Mouse (Mus musculus) adrenal gland, postnatal 4 days (tissue): ENCODE results near the gene 6330409D20Rik. TPM values are rescaled to one million over a fixed set of nuclear protein-coding genes. Genes with fewer than 3 reads are reported as not detected.

Source experiments
- DNase-seq, 2 experiments: peaks; one replicate each; pipeline ENCODE4 v3.0.0; 2021 to 2022; ENCODE audit warnings: low spot score in 2 of 2, mixed read lengths in 2 of 2
- long read RNA-seq, 2 experiments: library from polyadenylated mRNA; stranded (forward); transcript quantifications; one replicate each; pipeline ENCODE4 v2.0.0; 2021
- total RNA-seq, 2 experiments: library from RNA; stranded (reverse); gene quantifications; 2 replicates each; pipeline ENCODE4 v1.2.3; 2021

Gene 6330409D20Rik
- under 1 TPM in 1 of 2 experiments, not detected in 1; 0.28 TPM for total RNA-seq
- long read RNA-seq, experiment 1 = 0 reads
- long read RNA-seq, experiment 2, partial matches to known transcripts = 0 of 1 reads
- long read RNA-seq, experiment 2, other reads (novel, unspliced or antisense) = 1 of 1 reads

DNA sequence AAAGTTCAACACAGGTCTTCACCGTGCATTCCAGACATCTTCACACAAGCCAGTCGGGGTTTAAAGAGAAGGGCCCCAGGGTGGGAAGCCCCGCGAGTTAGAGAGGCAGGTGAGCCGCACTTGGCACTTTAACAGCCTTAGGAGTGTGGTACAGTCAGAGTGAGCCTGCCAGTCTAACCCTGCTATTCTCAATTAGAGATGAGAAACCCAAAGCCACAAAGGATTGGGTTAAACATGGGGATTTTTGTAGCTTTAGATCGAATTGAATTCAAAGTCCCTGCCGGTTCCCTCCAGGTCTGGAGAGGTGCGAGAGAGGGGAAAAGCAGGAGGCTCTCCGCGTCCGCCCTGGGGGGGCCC is at the start of gene 6330409D20Rik:
6330409D20Rik (minus strand) TSS at position 101 of the 357 bp plus-strand sequence.
- no peak for DNase-seq

DNA sequence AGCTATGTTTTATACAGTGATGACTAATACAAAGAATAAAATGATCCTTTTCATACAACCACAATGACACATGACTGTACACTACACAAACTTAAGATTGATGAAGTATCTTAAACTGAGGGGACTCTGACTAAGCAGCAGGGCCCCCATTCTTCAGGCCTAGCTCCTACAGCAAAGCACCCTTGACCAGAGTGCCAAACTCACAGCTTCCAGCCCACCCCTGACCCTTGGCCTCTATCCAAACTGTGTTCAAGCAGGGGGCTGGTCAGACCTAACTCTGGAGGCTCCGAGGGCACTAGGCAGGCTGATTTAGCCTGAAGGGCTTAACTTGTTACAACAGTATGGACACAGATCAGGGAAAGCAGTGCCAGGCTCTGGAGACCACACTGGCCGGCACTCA is 47.8 kb upstream of the 6330409D20Rik start:
- DNase-seq = no peak

DNA sequence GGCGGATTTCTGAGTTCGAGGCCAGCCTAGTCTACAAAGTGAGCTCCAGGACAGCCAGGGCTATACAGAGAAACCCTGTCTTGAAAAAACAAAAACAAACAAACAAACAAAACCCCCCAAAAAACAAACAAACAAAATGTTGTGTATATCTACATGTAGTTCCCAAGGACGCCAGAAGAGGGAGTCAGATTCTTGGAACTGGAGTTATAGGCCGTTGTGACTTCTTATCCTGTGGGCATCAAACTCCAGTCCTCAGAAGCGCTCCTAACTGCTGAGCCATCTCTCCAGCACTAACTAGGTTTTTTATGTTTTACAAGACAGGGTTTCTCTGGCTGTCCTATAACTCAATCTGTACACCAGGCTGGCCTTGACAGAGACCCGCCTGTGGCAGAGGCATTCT is 46.4 kb upstream of the 6330409D20Rik start:
- no peak for DNase-seq

DNA sequence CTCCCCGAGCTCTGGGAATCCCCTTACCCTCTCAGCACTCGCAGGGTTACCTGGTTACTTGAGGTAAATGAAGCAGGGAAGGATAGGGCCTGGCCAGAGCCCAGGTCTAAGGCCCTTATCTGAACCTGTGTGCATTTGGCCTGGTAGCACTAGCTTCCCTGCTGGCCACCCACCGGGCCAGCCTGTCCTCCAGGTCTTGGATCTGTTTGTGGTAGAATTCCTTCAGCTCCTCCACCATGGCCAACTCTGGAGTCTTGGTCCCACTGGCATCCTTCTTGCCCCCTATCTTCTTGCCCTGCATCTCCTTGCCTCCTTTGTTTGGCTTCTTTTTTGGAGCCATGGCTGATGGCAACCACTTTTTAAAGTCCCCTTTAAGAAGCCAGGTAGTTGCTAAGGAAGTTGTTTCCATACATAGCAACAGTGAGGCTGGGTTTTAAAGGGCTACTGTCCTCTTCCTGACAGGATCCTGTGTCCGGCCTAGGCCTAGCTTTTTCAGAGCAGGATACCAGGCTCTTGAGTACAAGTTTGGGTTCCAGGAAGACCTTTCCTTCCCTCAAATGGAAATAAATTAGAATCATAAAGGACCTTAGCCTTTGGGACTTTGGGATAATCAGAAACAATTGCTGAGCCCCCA is 43.3 kb upstream of the 6330409D20Rik start, which contains the start of gene Cfap157:
Cfap157 (minus strand) TSS at position 381 of the 634 bp plus-strand sequence.
- DNase-seq = no peak

DNA sequence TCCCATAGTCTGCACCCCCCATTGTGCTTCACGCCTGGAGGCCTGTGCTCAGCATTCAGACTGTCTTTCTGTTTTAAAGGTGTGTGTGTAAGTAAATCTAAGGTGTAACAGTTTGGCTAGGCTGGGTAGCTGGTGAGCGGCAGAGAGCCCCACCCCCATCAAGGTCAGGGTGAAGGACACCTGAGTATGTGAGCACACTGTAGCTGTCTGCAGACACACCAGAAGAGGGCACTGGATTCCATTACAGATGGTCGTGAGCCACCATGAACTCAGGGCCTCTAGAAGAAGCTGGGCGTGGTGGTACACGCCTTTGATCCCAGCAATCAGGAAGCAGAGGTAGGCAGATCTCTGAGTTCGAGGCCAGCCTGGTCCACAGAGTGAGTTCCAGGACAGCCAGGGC is 40.9 kb upstream of the 6330409D20Rik start:
- no peak for DNase-seq

DNA sequence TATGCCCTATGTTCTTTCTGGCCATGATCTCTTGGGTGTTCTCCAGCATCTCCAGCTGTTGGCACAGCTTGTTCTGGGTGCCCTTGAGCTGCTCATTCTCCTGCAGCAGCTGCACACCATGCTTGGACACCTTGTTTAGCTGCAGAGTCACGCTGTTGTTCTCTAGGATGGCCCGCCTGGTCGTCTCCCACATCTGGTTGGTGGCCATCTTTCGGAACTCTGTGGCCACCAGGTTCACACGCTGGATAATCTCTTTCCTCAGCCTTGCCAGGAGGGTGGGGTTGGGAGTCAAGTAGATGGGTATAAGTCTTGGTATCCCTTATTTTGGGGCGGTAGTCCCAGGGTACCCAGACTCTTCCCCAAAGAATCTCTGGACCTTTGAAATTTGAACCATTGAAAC is 38.9 kb upstream of the 6330409D20Rik start:
- DNase-seq = no peak

DNA sequence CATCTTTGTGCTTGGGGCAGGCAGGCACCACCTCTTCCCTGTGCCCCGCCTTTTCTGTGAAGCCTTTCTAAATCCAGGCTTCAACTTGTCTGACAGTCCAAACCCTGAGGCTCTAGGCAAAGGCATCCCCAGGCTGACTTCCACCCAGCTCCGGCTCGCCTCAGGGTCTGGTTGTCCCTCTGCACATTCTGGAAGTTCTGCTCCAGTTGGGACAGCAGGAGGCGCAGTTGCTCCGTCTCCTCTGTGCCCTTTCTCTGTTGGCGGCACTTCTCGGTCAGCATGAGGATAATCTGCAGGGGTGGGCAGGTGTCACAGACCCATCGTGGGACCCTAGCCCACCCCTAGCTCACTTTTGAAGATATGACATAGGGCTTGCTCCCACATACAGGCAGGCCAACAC is 38.3 kb upstream of the 6330409D20Rik start:
- DNase-seq = peak; percentile 24 to 49

DNA sequence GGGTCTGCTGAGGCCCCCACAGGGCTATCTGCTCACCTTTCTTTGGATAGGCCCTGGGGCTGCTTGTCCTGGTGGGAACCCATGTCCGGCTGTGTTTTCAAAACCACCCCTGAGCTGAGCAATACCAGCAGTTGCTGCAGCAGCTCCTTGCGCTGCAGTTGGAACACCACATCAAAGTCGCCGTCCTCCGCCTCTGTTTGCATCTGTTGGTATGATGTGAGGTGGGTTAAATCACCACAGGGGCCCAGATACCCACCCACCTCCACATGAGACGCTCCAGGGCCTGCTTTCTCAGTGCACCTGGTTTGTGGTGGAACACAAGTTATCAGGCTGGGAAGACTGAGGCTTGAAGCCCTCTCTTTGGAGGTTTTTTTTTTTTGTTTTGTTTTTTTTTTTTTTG is 37.3 kb upstream of the 6330409D20Rik start:
- no peak for DNase-seq

DNA sequence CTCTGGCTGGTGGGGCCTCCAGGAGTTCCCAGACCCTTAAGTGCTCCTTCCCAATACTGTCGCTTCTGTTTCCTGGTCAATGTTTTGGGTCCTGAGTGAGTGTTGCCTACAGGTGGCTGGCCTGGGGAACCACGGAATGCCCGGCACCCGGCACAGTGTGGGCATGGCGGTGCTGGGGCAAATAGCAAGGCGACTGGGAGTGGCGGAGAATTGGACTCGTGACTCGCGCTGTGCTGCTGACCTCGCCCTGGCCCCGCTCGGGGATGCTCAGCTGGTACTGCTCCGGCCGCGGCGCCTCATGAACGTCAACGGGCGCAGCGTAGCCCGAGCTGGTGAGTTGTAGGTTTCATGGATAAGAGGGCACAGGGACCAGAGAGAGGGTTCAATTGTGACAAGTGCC is 35.4 kb upstream of the 6330409D20Rik start:
- no peak for DNase-seq

DNA sequence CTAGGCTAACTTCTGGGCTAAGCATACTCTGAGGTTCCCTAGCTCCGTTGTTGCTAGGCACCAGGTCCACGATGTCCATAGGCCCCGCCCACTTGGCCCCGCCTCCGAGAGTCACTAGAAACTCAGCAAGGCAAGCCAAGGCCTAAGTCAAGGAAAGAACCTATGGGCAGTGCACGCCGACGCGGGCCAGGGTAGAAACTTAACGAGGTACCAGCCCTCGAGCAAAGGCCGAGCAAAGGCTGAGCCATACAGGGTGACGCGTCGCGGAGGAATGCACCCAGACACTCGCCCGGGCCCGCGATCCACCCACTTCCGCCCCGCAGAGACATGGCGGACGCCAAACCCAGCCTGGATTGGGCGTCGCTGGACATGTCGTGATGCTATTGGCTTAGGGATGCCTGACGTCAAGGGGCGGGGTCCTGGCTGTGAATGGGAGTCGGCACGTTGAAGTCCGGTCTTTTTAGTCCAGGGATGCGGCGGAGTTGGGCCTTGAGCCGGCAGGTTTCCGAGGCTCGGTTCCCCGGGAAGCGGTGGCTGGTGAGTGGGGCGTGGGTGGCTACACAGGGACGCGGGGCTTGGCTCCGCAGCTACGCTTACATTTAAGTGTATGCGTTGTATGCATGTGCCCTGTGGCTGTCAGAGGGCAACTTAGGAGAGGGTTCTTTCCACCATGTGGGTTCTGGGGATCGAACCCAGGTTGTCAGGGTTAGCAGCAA is 34.7 kb upstream of the 6330409D20Rik start, which contains the start of the genes Ttc16 and Ptrh1:
Ttc16 (minus strand) TSS at position 275 of the 716 bp plus-strand sequence.
Ptrh1 (plus strand) TSS at position 428 of the 716 bp plus-strand sequence.
- DNase-seq = peak; percentile 95 to 97

DNA sequence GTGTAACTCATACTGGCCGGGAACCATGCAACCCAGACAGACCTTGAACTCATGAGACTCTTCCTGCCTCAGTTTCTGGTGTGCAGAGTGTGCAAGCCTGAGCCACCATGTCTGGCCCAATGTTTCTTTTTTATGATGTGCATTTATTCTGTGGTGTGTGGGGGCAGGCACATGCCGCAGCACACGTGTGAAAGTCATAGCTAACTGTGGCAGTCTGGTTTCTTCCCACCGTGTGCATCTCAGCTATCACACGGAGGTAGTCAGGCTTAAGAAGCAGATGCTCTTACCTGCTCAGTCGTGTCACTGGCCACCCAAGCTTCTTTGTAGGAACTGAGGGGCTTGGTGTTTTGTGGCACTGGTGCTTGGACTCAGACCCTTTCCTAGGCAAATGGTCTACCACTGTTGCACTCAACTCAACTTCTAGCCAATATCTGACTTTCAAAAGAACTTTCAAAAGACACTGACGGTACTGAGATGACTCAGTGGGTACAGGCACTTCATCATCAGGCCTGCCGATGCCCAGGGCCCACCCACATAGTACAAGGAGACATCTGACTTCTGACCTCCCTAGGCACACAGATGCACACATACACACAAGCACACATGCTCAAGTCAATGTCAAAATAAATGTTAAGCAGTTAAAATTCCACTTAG is 31.9 kb upstream of the 6330409D20Rik start:
- DNase-seq = no peak

DNA sequence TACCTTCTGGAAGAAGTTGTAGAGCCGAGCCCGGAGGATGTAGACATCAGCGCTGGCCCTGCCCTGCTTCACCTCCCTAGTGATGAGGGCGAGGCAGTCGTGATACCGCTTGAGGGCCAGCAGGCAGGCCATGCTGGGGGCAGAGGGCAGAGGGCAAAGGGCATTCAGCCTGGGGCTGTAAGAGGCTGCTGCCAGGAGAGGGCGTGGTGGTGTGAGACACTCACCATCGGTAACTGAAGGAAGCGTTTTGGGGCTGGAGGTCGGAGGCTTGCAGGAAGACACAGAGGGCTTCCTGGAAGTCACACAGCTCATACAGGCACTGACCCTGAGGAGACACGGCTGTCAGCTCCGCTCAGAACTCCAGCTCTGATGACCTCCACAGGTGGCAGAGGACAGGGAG is 31.1 kb upstream of the 6330409D20Rik start:
- DNase-seq = no peak

DNA sequence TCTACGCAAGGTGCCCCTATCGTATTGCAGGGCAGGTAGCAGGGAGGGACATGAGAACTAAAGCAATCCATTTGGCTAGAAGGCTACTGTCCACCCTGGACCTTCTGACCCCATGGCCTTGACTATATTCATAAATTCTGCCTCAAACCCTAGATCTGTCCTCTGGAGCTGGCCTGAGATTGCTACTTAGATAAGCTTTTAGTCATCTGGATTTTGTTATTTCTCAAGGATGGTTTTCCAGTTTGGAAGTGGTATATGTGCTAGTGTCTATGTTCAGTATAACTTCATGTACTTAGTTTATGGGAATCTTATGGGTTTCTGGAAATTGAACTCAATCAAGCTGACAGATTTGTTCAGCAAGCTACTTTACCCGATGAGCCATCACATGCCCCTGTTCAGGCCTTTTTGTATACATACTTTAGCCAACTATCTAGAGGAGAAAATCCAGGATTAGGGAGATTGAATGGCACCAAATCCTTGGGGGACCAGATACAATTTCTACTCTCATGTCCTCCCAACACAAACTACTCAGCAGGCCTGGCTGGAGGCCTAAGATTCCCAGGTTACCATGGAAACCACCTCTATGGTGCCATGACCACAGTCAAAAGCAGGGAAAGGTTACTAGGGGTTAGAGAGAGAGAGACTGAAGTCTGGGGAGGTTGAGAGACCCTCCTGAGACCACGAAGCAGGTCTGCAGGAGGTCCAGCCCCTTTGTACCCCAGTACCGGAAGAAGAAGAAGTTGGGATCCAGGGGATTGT is 28.7 kb upstream of the 6330409D20Rik start:
- no peak for DNase-seq

DNA sequence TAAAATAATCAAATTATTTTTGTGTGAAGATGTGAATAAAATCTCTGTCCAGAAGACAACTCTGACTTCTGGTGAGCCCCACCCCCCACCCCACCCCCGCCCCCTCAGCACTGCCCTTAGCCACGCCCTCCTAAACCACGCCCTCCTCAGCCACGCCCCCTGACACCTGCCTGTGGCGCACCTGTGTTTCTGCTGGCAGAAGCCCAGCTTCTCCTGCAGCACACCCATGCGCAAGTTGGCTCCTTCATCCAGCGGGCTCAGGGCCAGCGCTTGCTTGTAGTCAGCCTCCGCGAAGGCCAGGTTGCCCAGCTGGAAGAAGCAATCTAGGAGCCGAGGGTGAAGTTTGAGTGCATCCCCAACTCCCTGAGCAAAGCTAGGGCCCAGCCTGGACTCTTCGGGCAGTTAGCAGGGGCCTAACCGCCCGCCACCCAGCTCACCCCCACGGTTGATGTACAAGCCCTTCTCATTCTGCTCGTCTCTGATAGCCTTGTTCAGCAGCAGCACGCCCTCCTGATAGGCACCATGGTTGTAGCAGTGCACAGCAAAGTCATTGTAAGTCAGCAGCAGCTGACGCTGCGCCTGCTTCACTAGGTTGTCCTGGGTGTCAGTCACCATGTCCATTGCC is 28.0 kb upstream of the 6330409D20Rik start:
- no peak for DNase-seq

DNA sequence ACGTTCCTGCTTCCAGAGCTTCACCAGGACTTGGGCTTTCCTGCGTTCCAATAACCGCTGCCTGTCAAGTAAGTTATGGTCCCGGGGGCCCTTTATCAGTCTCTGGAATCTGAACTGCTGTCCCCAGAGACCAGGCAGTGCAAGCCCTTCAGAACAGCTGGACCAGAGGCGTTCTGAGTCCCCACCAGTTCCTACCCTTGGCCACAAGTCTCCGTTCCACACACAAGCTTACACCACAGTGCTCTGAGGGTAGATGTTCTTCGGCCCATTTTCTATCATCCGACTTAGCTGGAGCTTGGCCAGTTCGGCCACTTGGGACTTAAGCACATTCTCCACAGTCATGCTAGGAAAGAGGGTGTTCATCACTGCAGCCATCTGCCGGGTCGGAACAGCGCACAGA is 26.4 kb upstream of the 6330409D20Rik start:
- no peak for DNase-seq

DNA sequence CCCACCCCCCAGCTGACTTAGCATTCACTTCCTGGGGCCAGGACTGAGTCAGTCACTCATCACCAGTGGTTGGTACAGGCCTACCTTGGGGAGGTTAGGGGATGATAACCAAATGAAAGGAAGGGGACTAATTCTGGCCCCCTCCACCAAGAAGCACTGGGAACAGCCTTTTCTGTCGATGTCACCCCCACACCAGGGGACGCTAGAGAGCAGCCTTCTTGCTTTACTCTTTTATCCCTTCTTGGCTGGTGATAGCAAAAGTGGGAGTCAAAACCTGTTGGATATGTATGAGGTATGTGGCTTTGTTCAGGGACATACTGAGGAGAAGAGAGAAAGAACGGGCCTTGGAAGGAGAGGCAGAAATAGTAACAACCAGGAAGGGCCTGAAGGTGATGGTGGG is 22.5 kb upstream of the 6330409D20Rik start:
- DNase-seq = no peak

DNA sequence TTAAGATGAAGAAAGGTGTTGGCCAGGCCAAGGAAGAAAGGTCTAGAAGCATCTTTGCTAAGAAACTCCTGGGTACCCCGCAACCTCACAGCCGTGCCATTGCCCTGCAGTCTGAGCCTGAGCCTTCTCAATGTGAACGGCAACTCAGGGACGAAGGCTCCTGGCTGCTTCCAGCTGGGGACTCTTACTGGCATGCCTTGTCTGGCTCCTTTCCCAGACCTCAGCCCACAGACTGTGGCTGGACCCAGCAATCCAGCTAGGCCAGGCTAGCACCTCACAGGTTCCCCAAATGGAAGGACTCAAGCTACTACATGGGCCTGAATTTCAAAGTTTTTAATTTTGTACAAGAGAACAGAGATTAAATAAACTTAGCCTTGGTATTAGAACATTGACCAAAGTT is 21.0 kb upstream of the 6330409D20Rik start:
- DNase-seq = no peak

DNA sequence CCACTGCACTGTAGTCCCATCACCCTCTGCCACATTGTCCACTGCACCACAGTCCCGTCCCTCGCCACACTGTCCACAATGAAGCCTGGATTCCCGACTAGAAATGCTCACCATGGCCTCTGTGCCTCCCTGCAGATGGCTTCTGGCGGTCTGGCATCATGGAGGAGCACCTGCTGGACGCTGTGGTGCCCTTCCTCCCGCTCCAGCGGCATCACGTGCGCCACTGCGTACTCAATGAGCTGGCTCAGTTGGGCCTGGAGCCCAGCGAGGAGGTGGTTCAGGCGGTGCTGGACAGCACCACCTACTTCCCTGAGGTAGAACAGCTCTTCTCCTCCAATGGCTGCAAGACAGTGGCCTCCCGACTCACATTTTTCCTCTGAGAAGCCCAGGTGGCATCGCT is 20.5 kb upstream of the 6330409D20Rik start:
- DNase-seq = no peak

DNA sequence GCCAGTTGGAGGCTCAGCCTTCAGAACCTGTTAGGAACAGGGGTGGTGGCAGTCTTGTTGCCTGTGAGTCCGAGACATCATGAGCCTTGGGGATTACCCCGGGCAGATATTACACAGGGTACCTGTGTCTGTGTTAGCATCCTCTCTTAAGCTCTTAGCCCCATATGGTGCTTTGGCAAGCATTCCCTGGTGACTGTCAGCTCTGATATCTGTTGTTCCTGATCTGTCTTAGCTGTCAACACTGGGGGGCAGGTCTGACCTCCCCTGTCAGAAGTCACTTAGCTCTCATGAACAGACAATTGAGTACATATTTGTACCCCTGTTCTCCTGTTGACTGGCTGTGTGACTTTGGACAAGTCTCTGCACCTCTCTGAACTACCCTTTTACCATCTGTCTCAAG is 18.2 kb upstream of the 6330409D20Rik start:
- no peak for DNase-seq

DNA sequence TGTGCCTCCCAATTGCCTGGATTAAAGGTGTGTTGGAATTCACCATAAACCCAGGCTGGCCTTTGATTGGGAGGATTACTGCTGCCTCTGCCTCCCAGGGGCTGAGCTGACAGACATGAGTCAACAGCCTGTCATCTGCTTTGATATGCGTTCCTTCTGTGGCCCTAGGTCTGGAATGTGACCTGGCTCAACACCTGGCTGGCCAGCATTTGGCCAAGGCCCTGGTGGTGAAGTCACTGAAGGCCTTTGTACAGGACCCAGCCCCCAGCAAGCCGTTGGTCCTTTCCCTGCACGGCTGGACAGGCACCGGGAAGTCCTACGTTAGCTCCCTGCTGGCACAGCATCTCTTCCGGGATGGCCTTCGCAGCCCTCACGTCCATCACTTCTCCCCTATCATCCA is 17.7 kb upstream of the 6330409D20Rik start:
- DNase-seq = no peak
